Mouse (Mus musculus) kidney, postnatal 10 days (tissue): Measurements from ENCODE around the gene Emsy.

ENCODE experiments used
- DNase-seq: peaks from one replicate; pipeline ENCODE4 v3.0.0; 2021; ENCODE audit warnings: mixed read lengths

Emsy gene

DNA sequence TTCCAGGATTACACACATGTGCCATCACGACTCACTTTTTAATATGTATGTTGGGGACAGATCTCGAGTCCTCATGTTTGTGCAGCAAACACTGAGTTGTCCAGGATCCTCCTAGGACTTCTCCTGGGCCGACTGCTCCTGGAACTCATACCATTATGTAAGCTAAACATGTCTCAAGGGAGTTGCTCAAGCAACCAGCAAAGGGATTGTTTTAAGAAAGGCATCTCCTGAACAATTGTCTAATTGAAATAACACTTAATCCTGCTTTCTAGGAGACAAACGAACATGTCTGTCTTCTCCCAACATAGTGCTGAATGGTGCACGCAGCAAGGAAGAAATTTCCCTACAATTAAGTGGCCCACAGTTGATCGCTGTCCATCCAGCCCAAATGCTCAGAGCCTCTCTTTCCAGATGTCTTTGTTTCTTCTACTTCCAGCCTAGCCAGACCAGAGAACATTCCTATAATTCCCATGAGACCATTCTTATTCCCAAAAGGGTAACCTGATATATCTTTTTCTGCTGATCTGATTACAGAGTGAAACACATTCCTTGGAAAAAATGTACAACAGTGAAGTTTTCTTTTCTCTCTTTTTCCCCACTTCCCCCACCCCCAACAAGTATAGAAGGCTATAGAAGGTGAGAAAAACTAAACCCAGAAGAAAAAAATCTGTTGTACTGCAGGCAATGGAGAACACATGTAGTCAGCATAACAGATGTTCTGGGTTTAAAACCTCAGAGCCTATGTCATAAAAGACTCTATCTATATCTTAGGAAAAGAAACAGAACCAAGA, 11.6 kb upstream of the Emsy start:
- no peak for DNase-seq

DNA sequence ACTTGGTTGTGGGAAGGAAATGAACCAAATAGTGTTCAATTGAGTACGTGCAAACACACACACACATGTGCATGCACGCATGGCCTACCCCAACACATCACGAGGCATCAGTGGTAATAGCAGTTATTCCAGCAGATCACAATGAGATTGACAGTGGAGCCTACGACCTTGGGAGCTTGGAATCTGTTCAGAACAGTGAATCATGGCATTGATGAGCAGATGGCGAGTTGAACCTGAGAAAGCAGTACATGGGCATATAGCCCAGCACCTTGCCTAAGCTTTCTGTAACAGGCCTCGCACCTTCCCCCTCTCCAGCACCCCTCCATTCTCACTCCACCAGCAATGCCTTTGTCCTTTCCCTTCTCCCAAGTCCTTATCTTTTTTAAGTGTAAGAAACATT, 9.1 kb upstream of the Emsy start:
- DNase-seq: no peak

DNA sequence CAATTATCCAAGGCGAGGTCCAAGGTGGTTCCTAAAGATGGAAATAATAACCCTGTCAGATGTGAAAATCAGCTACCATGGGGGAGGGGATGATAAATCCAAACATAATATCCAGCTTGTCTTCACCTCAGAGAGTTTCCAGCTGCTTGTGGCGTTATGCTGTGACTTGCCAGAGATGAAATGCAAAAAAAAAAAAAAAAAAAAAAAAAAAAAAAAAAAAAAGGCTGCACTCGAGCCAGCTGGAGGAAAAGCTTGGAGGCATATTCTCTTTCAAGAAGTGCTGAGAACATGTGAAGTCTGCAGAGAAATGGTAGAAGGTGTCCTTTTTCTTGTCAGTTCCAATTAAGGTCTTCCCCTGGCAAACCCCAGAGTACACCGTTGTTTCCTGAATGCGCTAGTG, 8.6 kb upstream of the Emsy start:
- no peak for DNase-seq

DNA sequence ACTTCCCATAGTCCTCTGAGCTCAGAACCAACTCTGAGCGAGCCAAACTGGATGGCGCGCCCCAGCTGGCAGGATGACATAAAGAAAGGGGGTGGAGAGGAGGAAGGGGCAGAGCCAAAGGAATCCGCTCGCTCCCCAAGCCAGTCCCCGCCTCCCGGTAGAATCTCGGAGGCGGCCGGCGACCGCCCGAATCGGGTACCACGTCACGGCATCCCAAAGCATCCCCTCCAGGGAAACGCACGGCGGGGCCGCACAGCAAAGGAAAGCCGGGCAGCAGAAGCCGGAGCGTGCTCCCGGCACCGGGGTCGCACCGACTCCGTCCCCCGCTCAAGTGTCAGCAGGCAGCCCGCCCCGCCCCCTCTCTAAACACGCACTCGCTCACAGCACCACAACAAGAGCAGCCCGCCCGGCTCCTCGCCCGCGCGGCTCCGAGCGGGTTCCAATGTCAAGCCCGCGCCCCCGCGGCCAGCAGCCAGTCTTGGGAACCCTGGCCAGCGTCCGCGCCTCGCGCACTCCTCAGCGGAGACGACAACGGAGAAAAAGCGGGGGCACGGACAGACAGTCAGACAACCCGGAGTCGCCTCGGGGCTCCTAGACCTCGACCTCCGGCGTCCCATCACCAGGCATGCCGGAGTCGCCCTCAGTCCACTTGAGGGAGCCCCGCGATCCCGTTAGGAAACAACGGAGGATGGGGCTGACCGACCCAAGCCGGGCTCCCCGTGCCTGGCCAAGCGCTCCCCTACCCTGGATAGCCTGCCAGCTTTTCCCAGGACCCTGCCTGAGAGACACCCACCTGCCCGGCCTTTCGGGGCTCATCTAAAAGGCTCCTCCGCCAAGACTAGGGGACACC, 677 bp downstream of the Emsy start:
- peak; percentile 87 for DNase-seq

DNA sequence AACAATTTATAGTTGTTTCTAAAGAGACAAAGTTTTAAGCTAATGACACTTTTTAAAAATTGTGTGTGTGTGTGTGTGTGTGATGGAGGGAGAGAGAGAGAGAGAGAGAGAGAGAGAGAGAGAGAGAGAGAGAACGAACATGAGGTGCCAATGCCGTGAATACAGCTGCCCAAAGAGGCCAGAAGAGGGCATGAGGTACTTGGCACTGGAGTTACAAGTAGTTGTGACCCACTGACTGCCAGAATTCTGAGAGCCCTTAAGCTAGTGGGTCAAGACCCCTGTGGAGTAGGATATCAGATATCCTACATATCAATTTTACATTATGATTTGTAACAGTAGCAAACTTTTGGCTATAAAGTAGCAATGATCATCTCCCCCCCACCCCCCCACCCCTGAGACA, 4.9 kb downstream of the Emsy start:
- DNase-seq: no peak

DNA sequence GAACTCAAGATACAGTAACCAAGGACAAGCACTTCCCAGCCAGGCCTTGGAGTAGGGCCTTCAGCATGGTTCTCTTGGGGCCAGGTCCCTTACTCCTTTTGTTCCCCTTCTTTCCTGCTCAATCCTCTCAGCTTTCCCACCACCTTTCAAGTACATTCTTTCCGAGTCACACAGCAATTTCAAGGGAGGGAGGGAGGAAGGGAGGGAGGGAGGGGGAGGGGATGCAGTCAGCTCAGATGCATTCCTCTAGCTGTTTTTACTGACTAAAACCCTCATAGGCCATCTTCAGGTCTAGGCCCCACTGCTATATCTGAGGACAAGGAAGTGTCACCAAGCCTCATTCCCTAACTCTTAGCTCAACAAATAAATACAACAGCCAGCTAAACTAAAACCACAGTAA, 12.3 kb downstream of the Emsy start:
- no peak for DNase-seq

DNA sequence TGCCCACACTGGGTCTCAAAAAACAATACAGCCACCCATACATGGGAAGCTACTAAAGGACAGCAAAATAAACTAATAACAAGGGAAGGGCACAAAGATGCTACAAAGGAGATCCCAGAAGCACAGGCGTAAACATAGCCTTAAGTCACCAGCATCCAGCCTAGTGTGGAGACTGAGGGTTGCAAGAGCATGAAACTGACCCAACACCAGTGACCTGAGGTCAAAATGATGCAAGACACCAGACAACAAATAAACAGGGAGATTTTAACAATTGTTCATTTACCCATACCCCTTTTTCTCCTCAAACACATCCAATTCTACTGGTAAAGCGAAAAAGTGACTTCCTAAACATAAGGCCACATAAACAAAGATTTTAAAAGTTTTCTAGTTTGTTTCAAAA, 20.0 kb downstream of the Emsy start:
- DNase-seq: no peak

DNA sequence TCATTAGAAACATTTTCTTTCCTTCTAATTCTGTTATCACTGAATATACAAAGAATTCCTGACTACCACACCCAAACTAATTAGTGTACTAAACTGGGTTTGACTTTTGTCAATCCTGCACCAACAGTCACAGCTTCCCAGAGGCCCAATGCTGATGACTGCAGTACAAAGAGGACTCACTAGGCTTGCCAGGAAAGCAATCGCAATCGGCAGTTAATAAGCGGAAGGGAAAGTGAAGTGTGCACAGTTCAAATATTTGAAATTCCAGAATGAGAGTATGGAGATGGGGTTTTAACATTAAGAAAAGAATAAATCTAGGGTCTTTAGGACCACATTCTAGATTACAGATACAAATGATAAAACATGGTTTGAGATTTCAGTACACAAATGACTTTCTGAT, 23.6 kb downstream of the Emsy start:
- no peak for DNase-seq

DNA sequence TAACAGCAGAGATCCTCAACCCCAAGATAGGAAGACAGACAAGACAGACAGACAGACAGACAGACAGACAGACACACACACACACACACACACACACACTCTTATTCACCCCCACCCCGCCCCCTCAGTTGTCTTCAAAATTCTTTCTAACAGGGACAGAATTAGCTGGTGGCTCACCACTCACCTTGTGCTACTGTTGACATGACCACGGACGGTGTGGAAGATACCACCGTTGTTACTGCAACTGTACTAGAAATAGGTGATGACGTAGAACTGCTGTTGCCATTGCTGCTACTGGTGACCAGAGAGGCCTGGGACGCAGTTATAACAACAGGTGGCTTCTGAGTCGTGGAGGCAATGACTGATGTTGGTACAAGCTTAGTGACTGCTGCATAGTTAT, 26.6 kb downstream of the Emsy start:
- DNase-seq: no peak

DNA sequence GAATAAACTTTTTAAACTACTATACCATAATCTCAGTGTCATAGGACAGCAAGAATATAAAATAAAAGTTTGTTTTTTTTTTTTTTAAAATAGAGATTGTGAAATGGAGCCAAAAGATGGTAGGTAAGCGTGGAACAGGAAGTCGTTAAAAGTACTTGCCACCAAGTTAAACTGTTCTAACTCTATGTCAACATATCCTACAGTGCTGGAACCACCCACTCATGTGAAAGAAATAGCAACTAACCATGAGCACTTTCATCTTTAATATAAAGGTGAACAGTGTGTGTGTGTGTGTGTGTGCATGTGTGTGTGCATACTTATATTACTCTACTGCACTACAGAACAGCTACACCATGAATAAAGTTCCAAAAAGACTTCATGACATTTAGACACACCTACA, 38.8 kb downstream of the Emsy start:
- no peak for DNase-seq

DNA sequence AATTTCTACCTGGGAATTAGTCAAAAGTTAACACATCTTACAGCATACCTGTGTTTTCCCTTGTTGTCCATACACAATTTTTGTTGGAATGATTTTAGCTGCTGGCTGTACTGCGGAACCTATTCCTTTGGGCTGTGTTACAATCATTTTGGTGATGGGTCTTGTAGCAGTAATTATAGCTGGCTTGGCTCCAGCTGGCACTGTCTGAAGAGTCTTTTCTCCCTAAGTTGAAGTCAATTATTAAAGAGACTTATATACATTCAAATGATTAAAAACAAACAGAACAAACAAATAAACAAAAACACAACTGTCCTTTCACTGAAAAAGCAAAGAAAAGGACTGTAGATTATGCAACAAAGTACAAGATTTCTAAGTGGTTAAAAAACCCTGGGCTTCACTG, 43.6 kb downstream of the Emsy start:
- peak; percentile 18 for DNase-seq

DNA sequence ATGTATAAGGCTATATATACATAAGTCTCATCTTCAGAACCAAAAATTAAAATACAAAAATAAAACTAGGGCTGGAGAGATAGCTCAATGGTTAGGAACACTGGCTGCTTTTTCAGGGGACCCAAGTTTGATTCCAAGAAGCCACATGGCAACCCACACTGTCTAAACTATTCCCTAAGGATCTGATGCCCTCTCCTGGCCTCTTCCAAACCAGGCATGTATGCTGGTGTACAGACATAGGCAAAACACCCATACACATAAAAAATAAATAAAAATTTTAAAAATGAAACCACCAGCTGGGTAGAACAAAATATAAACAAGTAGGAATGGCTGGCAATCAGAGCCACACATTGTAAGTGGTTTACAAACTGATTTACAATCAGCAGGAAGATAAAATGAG, 48.1 kb downstream of the Emsy start:
- no peak for DNase-seq

DNA sequence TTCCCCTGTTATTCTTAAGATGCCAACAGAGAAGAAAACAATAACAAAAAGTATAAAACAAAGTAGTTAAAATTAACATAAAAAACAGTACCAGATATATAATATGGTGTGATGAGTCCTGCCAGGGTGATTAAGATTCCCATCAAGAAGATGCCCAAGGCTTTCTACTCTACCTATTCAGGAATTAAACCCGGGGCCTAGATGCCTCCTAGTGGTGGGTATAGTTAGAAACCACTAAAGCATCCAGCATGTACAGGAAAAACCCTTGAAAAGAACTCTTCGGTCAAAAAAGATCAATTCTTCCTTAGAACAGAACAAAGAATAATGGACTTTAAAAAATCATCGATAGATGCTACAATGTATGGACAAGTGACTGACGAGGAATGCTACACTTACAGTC, 49.4 kb downstream of the Emsy start:
- DNase-seq: no peak

DNA sequence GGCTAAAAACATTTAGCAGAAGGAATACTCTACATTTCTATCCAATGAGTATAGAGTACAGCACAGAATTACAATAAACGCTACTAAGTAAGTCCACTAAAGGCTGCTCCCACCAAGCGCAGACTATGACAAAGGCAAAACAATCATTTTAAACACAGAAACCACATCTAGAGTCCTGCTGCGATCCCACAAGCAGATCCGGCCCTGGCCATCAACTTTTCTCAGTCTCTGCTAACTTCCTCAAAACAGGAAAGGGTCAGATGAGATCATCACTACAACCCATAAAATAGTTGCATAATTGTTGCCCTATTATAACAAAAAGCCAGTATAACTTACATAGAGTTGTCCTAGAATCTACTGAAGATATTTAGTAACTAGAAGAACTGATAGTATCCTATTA, 54.9 kb downstream of the Emsy start:
- DNase-seq: no peak

DNA sequence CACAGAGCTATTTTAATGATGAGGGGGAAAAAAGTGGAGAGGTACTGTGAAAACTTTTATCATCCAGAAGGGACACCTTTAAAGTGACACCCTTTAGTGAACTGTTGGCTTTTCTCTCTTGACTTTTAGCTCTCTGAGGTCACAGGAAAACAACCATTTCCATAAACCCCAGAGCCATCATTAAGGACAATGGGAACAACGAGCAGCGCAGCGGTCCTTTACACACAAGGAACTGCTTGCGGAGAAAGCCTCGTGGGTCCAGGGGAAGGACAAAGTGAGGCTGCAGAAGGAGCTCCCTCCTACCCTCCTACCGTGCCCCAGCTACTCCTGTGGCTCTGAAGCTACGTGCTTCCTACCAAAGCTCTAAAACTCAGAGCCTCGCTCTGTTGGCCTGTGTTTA, 59.2 kb downstream of the Emsy start:
- DNase-seq: no peak

DNA sequence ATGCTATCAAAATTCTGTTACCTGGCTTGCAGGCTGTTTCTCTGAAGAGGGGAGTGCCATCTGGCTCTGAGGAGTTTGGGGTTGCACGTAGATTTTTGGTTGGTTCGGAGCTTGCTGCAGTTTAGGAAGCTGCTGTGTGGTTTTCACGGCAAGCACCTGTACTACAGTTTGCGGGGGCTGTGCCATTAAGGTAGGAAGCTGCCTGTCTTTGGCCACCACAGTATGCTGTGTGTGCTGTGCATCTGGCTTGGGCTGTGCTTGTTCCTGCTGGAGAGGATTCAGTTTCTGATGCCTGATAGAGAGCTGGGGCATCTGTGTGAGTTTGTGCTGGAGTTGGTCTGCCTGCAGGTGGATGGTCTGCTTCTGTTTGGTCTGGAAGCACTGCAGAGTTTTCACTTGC, 61.9 kb downstream of the Emsy start:
- DNase-seq: no peak

DNA sequence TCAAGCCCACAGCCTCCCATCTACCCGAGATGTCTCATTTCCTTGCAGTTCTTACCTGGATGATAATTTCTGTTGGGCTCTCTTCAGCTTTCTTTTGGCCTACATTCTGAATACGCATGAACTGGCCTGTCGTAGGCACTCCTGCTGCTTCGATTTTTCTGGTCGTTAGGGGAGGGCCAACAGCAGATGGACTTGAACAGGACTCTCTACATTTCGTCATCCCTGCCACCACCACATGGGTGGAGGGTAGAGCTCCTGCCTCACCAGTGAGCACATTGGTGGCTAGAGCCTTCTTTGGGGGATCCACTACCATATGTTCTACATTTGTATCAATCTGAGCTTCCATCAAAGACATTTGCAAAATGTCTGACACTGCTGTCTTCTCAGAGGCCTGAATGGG, 63.3 kb downstream of the Emsy start:
- no peak for DNase-seq

DNA sequence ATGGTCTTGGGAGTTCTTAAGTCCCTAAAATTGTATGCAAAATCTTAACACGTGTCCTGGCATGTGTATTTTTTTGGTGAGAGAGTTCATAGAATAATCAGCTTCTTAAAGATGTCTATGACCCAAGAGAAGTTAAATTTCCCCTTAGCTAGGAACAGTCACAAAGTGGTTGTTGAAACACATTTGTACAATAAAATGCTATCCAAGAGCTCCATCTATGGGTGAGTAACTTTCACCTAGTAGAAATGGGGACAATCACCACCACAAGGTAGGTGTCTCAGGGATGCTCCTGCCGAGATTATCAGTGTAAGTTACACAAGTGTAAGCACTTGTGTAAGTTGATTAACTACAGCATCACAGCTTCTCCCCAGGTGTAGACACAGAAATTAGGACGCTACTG, 67.6 kb downstream of the Emsy start:
- no peak for DNase-seq

DNA sequence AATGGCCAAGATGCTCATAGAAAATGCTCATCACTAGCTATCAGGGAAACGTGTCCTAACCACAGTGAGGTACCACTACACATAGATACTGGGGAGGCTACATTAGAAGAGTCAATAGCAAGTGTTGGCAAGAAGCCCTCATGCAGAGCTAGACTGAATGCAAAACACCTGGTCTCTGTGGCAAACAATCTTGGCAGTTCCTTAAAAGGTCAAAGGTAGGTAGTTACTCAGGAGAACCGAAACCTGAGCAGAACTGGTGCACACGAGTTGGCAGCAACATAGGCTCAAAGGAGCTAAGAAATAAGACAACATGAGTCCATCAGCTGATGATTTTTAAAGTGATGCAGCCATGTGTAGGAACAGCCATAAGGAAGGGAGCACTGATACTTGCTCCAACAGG, 70.3 kb downstream of the Emsy start:
- no peak for DNase-seq

DNA sequence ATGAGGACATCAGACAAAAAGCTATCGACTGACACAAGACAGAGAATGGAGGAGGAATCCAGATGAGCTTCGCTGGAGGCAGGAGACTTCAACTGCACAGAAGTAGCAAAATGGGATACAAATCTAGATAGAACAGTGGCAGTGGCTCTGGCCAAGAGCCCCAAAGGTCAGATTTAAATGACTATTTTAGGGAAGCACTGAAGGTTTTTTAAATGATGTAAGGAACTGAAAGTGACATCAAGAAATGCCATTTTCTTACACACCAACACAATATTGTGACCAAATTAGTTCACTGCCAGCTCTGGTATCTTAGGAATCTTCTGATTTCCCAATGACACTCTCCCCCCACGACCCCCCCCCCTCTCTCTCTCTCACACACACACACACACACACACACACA, 72.0 kb downstream of the Emsy start:
- DNase-seq: no peak

DNA sequence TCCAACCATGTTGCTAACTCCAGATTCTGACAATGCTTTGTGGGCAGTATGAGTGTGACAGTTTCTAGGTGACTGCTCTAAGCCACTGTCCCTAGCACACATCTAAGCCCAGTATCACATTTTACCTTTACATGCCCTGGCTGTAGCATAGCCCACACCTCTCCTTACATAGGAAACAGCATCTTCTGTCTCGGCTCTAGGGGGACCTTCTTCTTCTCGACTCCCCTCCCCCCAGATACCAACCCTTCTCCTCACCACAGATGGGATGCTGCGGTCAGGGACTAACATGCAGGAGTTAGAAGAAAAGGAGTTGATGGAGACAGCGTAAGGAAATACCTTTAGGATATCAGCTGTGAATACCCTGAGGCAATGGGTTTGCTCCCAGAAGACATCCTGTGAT, 75.3 kb downstream of the Emsy start:
- no peak for DNase-seq

DNA sequence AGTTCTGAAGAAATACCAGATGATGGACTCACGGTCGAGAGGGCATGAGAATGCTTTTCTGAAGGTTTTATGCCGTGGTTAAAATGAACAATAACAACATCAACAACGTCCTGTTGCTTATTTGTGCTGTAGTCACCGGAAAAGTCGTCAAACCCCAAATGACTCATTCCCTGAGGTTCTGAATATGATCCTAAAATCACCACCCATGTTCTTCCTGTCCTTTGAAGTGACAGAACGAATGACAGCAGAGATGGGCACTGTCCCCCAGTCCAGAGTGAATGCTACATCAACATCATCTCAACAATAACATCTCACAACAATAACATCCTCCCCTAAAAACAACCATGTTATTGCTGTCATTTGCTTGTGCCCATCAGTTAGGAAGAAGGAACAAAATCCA, 76.1 kb downstream of the Emsy start:
- DNase-seq: peak; percentile 4

DNA sequence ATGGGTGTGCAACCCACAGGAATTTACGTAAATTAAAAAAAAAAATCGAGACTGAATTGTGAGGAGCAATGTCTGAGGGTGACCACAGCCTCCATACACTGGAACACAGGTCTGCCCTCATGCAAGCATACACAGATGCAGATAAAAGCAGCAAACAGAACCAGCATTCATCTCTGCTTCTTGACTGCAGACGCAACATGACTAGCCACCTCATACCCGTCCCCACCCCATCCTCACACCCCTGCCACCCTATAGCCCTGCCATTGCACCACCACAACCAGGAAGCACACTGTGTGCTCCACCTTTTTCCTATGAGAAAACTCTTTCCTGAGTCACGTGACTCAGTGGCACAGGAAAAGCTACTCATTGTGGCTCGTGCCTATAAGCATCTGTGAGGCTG, 76.9 kb downstream of the Emsy start:
- peak; percentile 5 for DNase-seq

DNA sequence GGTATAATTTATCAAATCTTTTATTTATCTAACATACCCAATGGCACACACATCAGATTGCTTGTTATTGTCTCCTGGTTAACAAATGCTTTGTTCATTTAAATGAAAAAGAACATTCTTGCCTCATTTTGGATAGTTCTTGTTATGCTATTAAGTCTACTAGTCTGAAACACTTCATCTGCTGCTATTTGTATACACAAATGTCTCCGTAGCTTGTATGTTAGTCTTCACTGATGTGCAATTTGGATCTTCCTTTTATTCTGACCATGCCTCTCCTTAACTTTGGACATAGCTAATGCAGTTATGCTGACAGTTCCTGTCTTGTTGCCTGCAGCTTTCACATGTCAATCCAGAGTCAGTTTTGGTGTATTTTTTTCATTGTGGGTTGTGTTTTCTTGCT, 79.1 kb downstream of the Emsy start:
- no peak for DNase-seq
